Mouse (Mus musculus): ENCODE measurements around the gene Tmem273. TPM values are rescaled to one million over a fixed set of nuclear protein-coding genes. Genes with fewer than 3 reads are reported as not detected.

The Tmem273 gene
- polyA plus RNA-seq, 1 experiment from 2014 or later: 1.2 TPM

GRCm38 (mm10) chr14:32861149-32861581, 75.4 kb downstream of the Tmem273 start:
- H3K4me2 ChIP-seq: no peak overlapping the region
- H3K9ac ChIP-seq: no peak overlapping the region
- no peaks in the 10 kb centered on the region for H3K9me3 ChIP-seq (replicated peaks)
- peaks cover 30% of the 10 kb centered on the region for H3K27me3 ChIP-seq
- no peak; the same call in 1 of the 2 replicates for ATAC-seq (ENCODE audit: low read depth)
- H3K4me1 ChIP-seq (replicated peaks): peaks cover 4% of the 10 kb centered on the region; the same call in 1 of the 2 replicates
- no peak overlapping the region for H3K4me3 ChIP-seq (replicated peaks)
- no peak for DNase-seq
- 27% methylated on average over 6 of the region's 6 CpGs for WGBS (ENCODE audit: insufficient replicate concordance)
- H3K27ac ChIP-seq: no peak overlapping the region
- no peaks in the 10 kb centered on the region for H3K36me3 ChIP-seq

- H3K4me2 ChIP-seq: no peak overlapping the region
- no peak overlapping the region for H3K4me3 ChIP-seq (replicated peaks)
- peaks cover 25% of the 10 kb centered on the region for H3K27me3 ChIP-seq
- H3K4me1 ChIP-seq (replicated peaks): peaks cover 4% of the 10 kb centered on the region; the same call in 1 of the 2 replicates
- no peak overlapping the region; the same call in 1 of the 2 replicates for H3K27ac ChIP-seq
- DNase-seq (no peak), ATAC-seq (ENCODE audit: low read depth) (no peak)
- H3K9ac ChIP-seq: no peak overlapping the region
- H3K9me3 ChIP-seq (replicated peaks): no peaks in the 10 kb centered on the region
- H3K36me3 ChIP-seq: no peaks in the 10 kb centered on the region
- 36% methylated on average over 2 of the region's 2 CpGs for WGBS (ENCODE audit: insufficient replicate concordance)
Observed at GRCm38 (mm10) chr14:32861656-32862055, 75.9 kb downstream of the Tmem273 start.

GRCm38 (mm10) chr14:32865331-32865730, 79.6 kb downstream of the Tmem273 start:
- H3K4me1 ChIP-seq (replicated peaks): no peaks in the 10 kb centered on the region
- 58% methylated on average over 3 of the region's 3 CpGs for WGBS (ENCODE audit: insufficient replicate concordance)
- H3K36me3 ChIP-seq: no peaks in the 10 kb centered on the region
- no peak overlapping the region for H3K27ac ChIP-seq
- H3K9ac ChIP-seq: no peak overlapping the region
- no peaks in the 10 kb centered on the region for H3K9me3 ChIP-seq (replicated peaks)
- no peak for ATAC-seq (ENCODE audit: low read depth)
- no peak for DNase-seq
- H3K27me3 ChIP-seq: no peaks in the 10 kb centered on the region
- H3K4me2 ChIP-seq: no peak overlapping the region
- H3K4me3 ChIP-seq (replicated peaks): no peak overlapping the region

Other genes starting within 250 kb of the Tmem273 start
- gene Prrxl1, start 186.6 kb upstream of the Tmem273 start, polyA plus RNA-seq (2015; fragmentation: Nextera tagmentation; extraction: Ambion mirVana): 0.14 TPM in 1 of 2 replicates, not detected in the other
- gene 3425401B19Rik, start 100.7 kb upstream of the Tmem273 start, polyA plus RNA-seq (2015; fragmentation: Nextera tagmentation; extraction: Ambion mirVana): 0.02 TPM in 2 replicates
- not detected in 2 replicates for gene Fam170b, start 48.0 kb downstream of the Tmem273 start, polyA plus RNA-seq (2015; fragmentation: Nextera tagmentation; extraction: Ambion mirVana)
- 4.1 and 4.2 TPM in 2 replicates for gene Vstm4, start 70.8 kb downstream of the Tmem273 start, polyA plus RNA-seq (2015; fragmentation: Nextera tagmentation; extraction: Ambion mirVana)
- gene Lrrc18, start 205.4 kb downstream of the Tmem273 start, polyA plus RNA-seq (2015; fragmentation: Nextera tagmentation; extraction: Ambion mirVana): 0.03 and 0.05 TPM in 2 replicates

Measured in liver, embryonic 13.5 days (tissue).